Mouse (Mus musculus) liver, adult 2 months (tissue): Measurements from ENCODE around the gene Ube2k. TPM values are rescaled to one million over a fixed set of nuclear protein-coding genes. Genes with fewer than 3 reads are reported as not detected.

Experiments used
- DNase-seq: peaks from one replicate; pipeline ENCODE4 v3.0.0-alpha.2; 2011; ENCODE audit warnings: low read depth, low spot score; ENCODE audit errors: extremely low read depth
- H3K27ac ChIP-seq: fragments of 200-500 bp; replicated peaks from 2 replicates; pipeline ENCODE4 v1.5.1; 2012; ENCODE audit warnings: low read depth, mild to moderate bottlenecking, control low read depth, inconsistent platforms, low read length; ENCODE audit not compliant: insufficient read depth
- H3K27me3 ChIP-seq: fragments of 200-500 bp; 2 replicates; pipeline ENCODE4 v1.6.1; 2012; ENCODE audit warnings: mild to moderate bottlenecking, moderate library complexity, low read length, inconsistent platforms; ENCODE audit not compliant: control insufficient read depth, insufficient read depth
- H3K36me3 ChIP-seq: fragments of 200-500 bp; 2 replicates; pipeline ENCODE4 v1.6.1; 2012; ENCODE audit warnings: low read length, inconsistent platforms; ENCODE audit not compliant: control insufficient read depth, insufficient read depth
- H3K4me1 ChIP-seq: fragments of 200-500 bp; 2 replicates; pipeline ENCODE4 v1.6.1; 2011; ENCODE audit warnings: low read length; ENCODE audit not compliant: control insufficient read depth, insufficient read depth
- H3K4me3 ChIP-seq: fragments of 200-500 bp; 2 replicates; pipeline ENCODE4 v1.5.1; 2011; ENCODE audit warnings: low read depth, mild to moderate bottlenecking, control low read depth, low read length, moderate library complexity; ENCODE audit not compliant: insufficient read depth
- H3K79me2 ChIP-seq: fragments of 200-500 bp; 2 replicates; pipeline ENCODE4 v1.6.1; 2012; ENCODE audit warnings: inconsistent platforms, mild to moderate bottlenecking, low read length, moderate library complexity; ENCODE audit not compliant: control insufficient read depth, insufficient read depth
- H3K9ac ChIP-seq: fragments of 200-500 bp; 2 replicates; pipeline ENCODE4 v1.6.1; 2012; ENCODE audit warnings: low read depth, mild to moderate bottlenecking, control low read depth, inconsistent platforms, low read length
- CTCF ChIP-seq: fragments of 200-500 bp; IDR thresholded peaks from 2 replicates; pipeline ENCODE4 v1.5.1; 2011; ENCODE audit warnings: low read depth, low read length, control low read depth
- POLR2A ChIP-seq: fragments of 200-500 bp; IDR thresholded peaks from 2 replicates; pipeline ENCODE4 v1.6.1; 2011; ENCODE audit warnings: low read length, control low read depth; ENCODE audit not compliant: insufficient read depth; ENCODE audit errors: extremely low read depth
- WGBS: fragments of 180-500 bp; shearing (Covaris S2); methylation state at CpG from one replicate; pipeline ENCODE4 v1.1.7; 2018; 5-methylcytosine and 5-hydroxymethylcytosine counted together
- polyA plus RNA-seq: library from polyadenylated mRNA; depleted of rRNA; stranded (reverse); fragments of >200 nt; gene quantifications from 2 replicates; pipeline ENCODE4 v1.2.3, GENCODE M21; 2012; rRNA removed
- total RNA-seq: library from RNA; depleted of rRNA; stranded (reverse); fragments of >200 nt; gene quantifications from 2 replicates; pipeline ENCODE4 v1.2.3, GENCODE M21; 2014; rRNA removed

Ube2k gene
- total and polyA plus RNA-seq, 2 experiments: 14.0 to 20.7 TPM

DNA sequence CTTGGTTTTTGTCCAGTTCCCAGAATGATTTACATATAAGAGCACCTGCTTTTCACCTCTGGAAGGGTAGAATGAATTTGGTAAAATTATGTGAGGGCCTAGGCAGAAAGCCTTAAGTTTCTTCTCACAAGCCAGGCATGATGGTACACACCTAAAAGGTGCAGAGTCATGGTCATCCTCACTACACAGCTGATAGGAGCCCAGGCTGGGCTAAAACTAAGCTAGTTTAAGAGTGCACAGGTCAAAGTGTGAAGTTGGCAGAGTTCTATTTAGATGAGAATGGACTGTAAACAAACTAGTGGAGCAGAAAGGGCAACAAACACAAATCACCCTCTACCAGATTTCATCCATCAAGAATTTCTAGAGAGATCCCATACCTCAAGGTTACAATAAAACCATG, 87.3 kb downstream of the Ube2k start:
- H3K4me3 ChIP-seq: no peak overlapping the region
- no peaks in the 10 kb centered on the region for H3K27me3 ChIP-seq
- peak; percentile 96 for DNase-seq
- no peak for TF ChIP-seq CTCF
- no peak for TF ChIP-seq POLR2A
- H3K79me2 ChIP-seq: no peaks in the 10 kb centered on the region; the same call in 1 of the 2 replicates
- H3K27ac ChIP-seq: 0 out of 2 replicates have a peak overlapping the region, but pooled peaks have one; percentile 32
- H3K36me3 ChIP-seq: peaks cover 29% of the 10 kb centered on the region
- no peak overlapping the region for H3K9ac ChIP-seq
- peaks cover 13% of the 10 kb centered on the region; the same call in 1 of the 2 replicates for H3K4me1 ChIP-seq

DNA sequence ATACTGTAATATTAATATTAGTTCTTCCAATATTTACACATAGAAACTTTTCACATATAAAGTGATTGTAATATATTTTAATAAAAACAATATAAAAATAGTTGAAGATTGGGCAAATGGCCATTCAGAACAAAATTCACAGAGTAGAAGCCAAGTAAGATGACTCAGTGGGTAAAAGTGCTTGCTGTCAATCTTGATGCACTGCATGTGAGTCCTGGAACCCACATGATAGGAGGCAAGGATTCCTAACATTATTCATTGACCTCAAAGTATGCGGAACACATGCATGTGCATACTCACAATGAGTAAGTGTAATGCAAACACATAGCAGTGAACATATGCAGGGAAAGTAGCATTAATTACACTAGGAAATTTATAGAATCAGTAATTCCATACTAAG, 101.9 kb downstream of the Ube2k start:
- H3K4me1 ChIP-seq: no peaks in the 10 kb centered on the region
- H3K9ac ChIP-seq: no peak overlapping the region
- 97% methylated on average over 1 of the region's 1 CpGs for WGBS
- no peak for TF ChIP-seq POLR2A
- no peak for TF ChIP-seq CTCF
- no peaks in the 10 kb centered on the region; the same call in 1 of the 2 replicates for H3K79me2 ChIP-seq
- H3K36me3 ChIP-seq: peaks cover 60% of the 10 kb centered on the region
- H3K4me3 ChIP-seq: no peak overlapping the region
- no peak for DNase-seq
- no peaks in the 10 kb centered on the region for H3K27me3 ChIP-seq
- no peak overlapping the region for H3K27ac ChIP-seq

Other genes with a start within 250 kb of the Ube2k start
- 16.5 and 19.3 TPM in 2 replicates for gene Rfc1, start 201.6 kb upstream of the Ube2k start, total RNA-seq
- gene Rfc1, start 201.6 kb upstream of the Ube2k start, polyA plus RNA-seq: 3.7 and 4.6 TPM in 2 replicates
- gene Klb, start 188.9 kb upstream of the Ube2k start, total RNA-seq: 40.2 and 49.9 TPM in 2 replicates
- 16.7 and 17.7 TPM in 2 replicates for gene Klb, start 188.9 kb upstream of the Ube2k start, polyA plus RNA-seq
- 423 and 451 TPM in 2 replicates for gene Rpl9, start 145.8 kb upstream of the Ube2k start, total RNA-seq
- gene Rpl9, start 145.8 kb upstream of the Ube2k start, polyA plus RNA-seq: 91.1 and 95.8 TPM in 2 replicates
- gene Lias, start 145.7 kb upstream of the Ube2k start, total RNA-seq: 25.0 and 30.8 TPM in 2 replicates
- gene Lias, start 145.7 kb upstream of the Ube2k start, polyA plus RNA-seq: 11.1 and 13.3 TPM in 2 replicates
- gene Ugdh, start 101.3 kb upstream of the Ube2k start, total RNA-seq: 118 and 169 TPM in 2 replicates
- gene Ugdh, start 101.3 kb upstream of the Ube2k start, polyA plus RNA-seq: 43.3 and 43.7 TPM in 2 replicates
- not detected in 2 replicates for gene Gm43552, start 44.4 kb upstream of the Ube2k start, total RNA-seq
- 14.5 and 16.3 TPM in 2 replicates for gene Gm43552, start 44.4 kb upstream of the Ube2k start, polyA plus RNA-seq
- gene Smim14, start within 50 bp of the Ube2k start, total RNA-seq: 60.5 and 66.9 TPM in 2 replicates
- gene Smim14, start within 50 bp of the Ube2k start, polyA plus RNA-seq: 66.6 and 72.3 TPM in 2 replicates
- gene Pds5a, start 161.0 kb downstream of the Ube2k start, total RNA-seq: 64.4 and 69.5 TPM in 2 replicates
- gene Pds5a, start 161.0 kb downstream of the Ube2k start, polyA plus RNA-seq: 6.7 and 8.2 TPM in 2 replicates
- gene N4bp2, start 226.3 kb downstream of the Ube2k start, total RNA-seq: 21.7 and 23.8 TPM in 2 replicates
- gene N4bp2, start 226.3 kb downstream of the Ube2k start, polyA plus RNA-seq: 4.1 and 4.6 TPM in 2 replicates